Mouse (Mus musculus) stomach, postnatal 0 days (tissue): ENCODE measurements around the gene Ano1. TPM values are rescaled to one million over a fixed set of nuclear protein-coding genes. Genes with fewer than 3 reads are reported as not detected.

ENCODE experiments used
- ATAC-seq: fragments of 200-750 bp; cut with Nextera tagmentation; 2 replicates; pipeline ENCODE4 v1.8.0; 2017; ENCODE audit not compliant: low FRiP score, low TSS enrichment
- DNase-seq: peaks from one replicate; pipeline ENCODE4 v3.0.0-alpha.2; 2016; ENCODE audit warnings: low spot score
- H3K27ac ChIP-seq: fragments of 300-500 bp; sonication (generic); replicated peaks from 2 replicates; pipeline ENCODE4 v1.5.1; 2014; ENCODE audit warnings: mild to moderate bottlenecking, control low read depth
- H3K27me3 ChIP-seq: fragments of 300-500 bp; sonication (generic); 2 replicates; pipeline ENCODE4 v1.6.1; 2014; ENCODE audit warnings: low read length; ENCODE audit not compliant: control insufficient read depth, insufficient read depth
- H3K36me3 ChIP-seq: fragments of 300-500 bp; sonication (generic); 2 replicates; pipeline ENCODE4 v1.6.1; 2014; ENCODE audit warnings: low read length, mixed read lengths; ENCODE audit not compliant: control insufficient read depth, insufficient read depth
- H3K4me1 ChIP-seq: fragments of 300-500 bp; sonication (generic); replicated peaks from 2 replicates; pipeline ENCODE4 v1.6.1; 2014; ENCODE audit warnings: antibody characterized with exemption; ENCODE audit not compliant: control insufficient read depth, insufficient read depth
- H3K4me2 ChIP-seq: fragments of 300-500 bp; sonication (generic); replicated peaks from 2 replicates; pipeline ENCODE4 v1.6.1; 2014; ENCODE audit warnings: low read depth, mild to moderate bottlenecking, control low read depth, moderate library complexity
- H3K4me3 ChIP-seq: fragments of 300-500 bp; sonication (generic); 2 replicates; pipeline ENCODE4 v1.5.1; 2014; ENCODE audit warnings: low read depth, low read length, control low read depth
- H3K9ac ChIP-seq: fragments of 300-500 bp; sonication (generic); 2 replicates; pipeline ENCODE4 v1.6.1; 2014; ENCODE audit warnings: mild to moderate bottlenecking, low read length, control low read depth, mixed read lengths
- H3K9me3 ChIP-seq: fragments of 300-500 bp; sonication (generic); 2 replicates; pipeline ENCODE4 v1.6.1; 2016; ENCODE audit warnings: low read length; ENCODE audit not compliant: control insufficient read depth
- CTCF ChIP-seq: IDR thresholded peaks from 2 replicates; pipeline ENCODE4 v1.5.1; 2016; ENCODE audit warnings: antibody characterized with exemption, low read depth, mild to moderate bottlenecking, moderate library complexity
- EP300 ChIP-seq: optimal IDR thresholded peaks from 2 replicates; pipeline ENCODE3; 2016; ENCODE audit warnings: antibody characterized with exemption
- WGBS: fragments of 180-500 bp; shearing (Covaris S2); extraction: QIAGEN DNeasy Blood & Tissue Kit; methylation state at CpG from one replicate; pipeline ENCODE4 v1.1.7; 2014; 5-methylcytosine and 5-hydroxymethylcytosine counted together
- polyA plus RNA-seq: library from polyadenylated mRNA; unstranded; fragments of >200 nt; fragmentation: Nextera tagmentation; extraction: Ambion mirVana; gene quantifications from 2 replicates; pipeline ENCODE4 v1.2.1, GENCODE M21; 2015

Gene Ano1
- polyA plus RNA-seq, 1 experiment from 2014 or later, result 32.4 TPM

DNA sequence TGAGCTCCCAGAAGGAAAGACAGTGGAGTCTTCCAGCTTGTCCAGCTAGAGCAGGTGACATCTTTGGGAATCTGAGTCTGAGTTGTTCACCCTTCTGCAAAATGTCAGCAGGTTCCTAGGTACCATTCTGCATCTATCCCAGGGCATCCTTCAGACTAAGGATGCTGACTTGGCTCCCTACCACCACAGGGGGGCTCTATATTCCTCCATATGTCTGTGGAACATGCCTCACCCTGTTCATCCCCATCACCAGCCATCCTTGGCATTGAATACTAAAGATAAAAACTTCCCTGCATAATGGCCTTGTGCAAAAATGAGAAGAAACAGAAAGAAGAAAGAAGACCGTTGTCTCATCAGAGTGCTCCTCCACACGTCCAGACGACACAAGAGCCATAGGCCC, 162.3 kb downstream of the Ano1 start:
- peaks cover 6% of the 10 kb centered on the region; the same call in 1 of the 2 replicates for H3K36me3 ChIP-seq
- no peak overlapping the region for H3K4me2 ChIP-seq
- 83% methylated on average over 3 of the region's 3 CpGs for WGBS
- no peak overlapping the region for H3K4me3 ChIP-seq
- no peaks in the 10 kb centered on the region for H3K27me3 ChIP-seq
- no peak overlapping the region for H3K9ac ChIP-seq
- H3K9me3 ChIP-seq, result no peaks in the 10 kb centered on the region
- H3K4me1 ChIP-seq, result no peaks in the 10 kb centered on the region
- ATAC-seq (no peak), DNase-seq (no peak)
- no peak for TF ChIP-seq EP300
- TF ChIP-seq CTCF, result peak; percentile 53
- no peak overlapping the region for H3K27ac ChIP-seq

DNA sequence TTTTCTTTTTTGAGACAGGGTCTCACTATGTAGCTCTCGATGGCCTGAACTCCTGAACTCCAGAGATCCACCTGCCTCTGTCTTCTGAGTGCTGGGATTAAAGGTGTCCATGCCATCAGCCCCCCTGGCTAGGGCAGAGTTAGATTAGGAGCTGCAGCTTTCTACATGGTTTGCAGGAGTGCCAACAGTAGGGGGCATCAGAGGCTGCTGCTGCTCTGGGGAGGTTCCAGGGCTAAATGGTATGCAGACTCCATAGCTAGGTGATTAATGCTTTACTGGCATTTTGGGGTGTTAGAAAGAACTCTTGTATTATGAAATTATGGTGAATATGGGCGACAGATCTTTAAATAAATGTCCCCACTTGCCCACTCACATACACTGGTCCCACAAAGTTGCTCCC, 164.5 kb downstream of the Ano1 start:
- Histone ChIP-seq H3K36me3 (peaks cover 4% of the 10 kb centered on the region; the same call in 1 of the 2 replicates), H3K4me2 (no peak overlapping the region), H3K27me3 (no peaks in the 10 kb centered on the region), H3K9me3 (no peaks in the 10 kb centered on the region), H3K9ac (no peak overlapping the region), H3K4me1 (0 out of 2 replicates have a peak, but pooled peaks cover 2% of the 10 kb centered on the region), H3K4me3 (no peak overlapping the region), H3K27ac (no peak overlapping the region)
- TF ChIP-seq CTCF (peak; percentile 77), EP300 (no peak)
- DNase-seq, result peak; percentile 50
- ATAC-seq, result no peak
- 41% methylated on average over 2 of the region's 2 CpGs for WGBS

GRCm38 (mm10) chr7:144585648-144586047, 166.1 kb downstream of the Ano1 start:
- no peaks in the 10 kb centered on the region for H3K36me3 ChIP-seq
- WGBS, result 19% methylated on average over 6 of the region's 6 CpGs
- H3K4me1 ChIP-seq, result 0 out of 2 replicates have a peak, but pooled peaks cover 5% of the 10 kb centered on the region
- TF ChIP-seq EP300 (no peak), CTCF (peak; percentile 97)
- no peak overlapping the region for H3K4me2 ChIP-seq
- DNase-seq (peak; percentile 77), ATAC-seq (no peak)
- H3K27me3 ChIP-seq, result no peaks in the 10 kb centered on the region
- H3K9ac ChIP-seq, result no peak overlapping the region
- no peak overlapping the region for H3K4me3 ChIP-seq
- H3K27ac ChIP-seq, result no peak overlapping the region
- H3K9me3 ChIP-seq, result no peaks in the 10 kb centered on the region

DNA sequence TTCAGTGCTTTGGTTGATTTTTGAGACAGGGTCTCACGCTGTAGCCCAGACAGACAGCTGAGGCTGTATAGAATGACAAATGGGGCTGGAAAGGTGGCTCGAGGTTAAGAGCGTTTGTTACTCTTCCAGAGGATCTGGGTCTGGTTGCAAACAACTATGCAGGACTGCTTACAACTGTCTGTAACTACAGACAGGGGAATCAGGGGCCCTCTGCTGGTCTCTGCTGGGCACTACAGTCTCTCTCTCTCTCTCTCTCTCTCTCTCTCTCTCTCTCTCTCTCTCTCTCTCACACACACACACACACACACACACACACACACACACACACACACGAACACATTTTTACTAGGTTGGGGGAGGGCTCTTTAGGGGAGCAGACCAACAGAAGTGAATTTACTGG, 168.2 kb downstream of the Ano1 start:
- Histone ChIP-seq H3K9me3 (no peaks in the 10 kb centered on the region), H3K27ac (no peak overlapping the region), H3K9ac (no peak overlapping the region), H3K4me3 (no peak overlapping the region), H3K4me2 (no peak overlapping the region), H3K36me3 (peaks cover 6% of the 10 kb centered on the region; the same call in 1 of the 2 replicates), H3K4me1 (0 out of 2 replicates have a peak, but pooled peaks cover 5% of the 10 kb centered on the region), H3K27me3 (no peaks in the 10 kb centered on the region)
- TF ChIP-seq CTCF, result peak; percentile 78
- TF ChIP-seq EP300, result no peak
- 0% methylated on average over 4 of the region's 4 CpGs for WGBS
- ATAC-seq (no peak), DNase-seq (peak; percentile 70)

DNA sequence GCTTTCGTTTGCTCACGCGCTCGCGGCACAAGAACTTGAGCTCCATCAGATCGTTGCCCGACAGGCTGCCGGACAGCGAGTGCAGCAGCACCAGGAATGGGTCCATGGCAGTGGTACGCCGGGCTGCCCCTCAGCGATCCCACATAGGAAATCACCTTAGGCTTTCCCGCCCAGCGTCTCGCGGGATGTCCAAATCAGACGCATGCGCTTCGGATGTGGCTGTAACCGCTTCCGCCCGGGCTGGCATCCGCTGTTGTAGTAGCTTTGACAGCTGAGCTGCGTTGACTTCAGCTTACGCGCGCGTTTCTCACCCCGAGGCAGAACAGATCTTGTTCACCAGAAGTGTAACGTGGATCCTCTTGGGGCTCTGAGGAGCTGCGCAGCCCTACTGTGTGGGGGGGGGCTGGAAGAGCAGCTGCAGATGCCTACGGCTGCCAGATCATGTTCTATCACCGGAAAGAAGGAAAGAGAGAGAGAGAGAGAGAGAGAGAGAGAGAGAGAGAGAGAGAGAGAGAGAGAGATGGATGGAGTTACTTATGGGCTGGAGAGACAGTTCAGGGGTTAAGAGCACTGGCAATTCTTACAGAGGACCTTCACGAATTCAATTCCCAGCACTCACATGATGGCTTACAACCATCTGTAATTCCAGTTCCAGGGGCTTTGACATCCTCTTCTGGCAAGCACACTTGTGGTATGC, 169.3 kb downstream of the Ano1 start, which contains the start of gene Fadd:
Gene Fadd, minus strand, starts transcription at position 180 of the 697 bp plus-strand sequence.
- Histone ChIP-seq H3K9me3 (no peaks in the 10 kb centered on the region), H3K4me2 (peak within 1 kb of the TSS; percentile 82), H3K9ac (peak within 1 kb of the TSS; percentile 78), H3K27ac (peak within 1 kb of the TSS; percentile 87), H3K4me1 (0 out of 2 replicates have a peak, but pooled peaks cover 5% of the 10 kb centered on the region), H3K4me3 (peak within 1 kb of the TSS; percentile 70), H3K27me3 (no peaks in the 10 kb centered on the region), H3K36me3 (peaks cover 6% of the 10 kb centered on the region; the same call in 1 of the 2 replicates)
- peak; percentile 94 for DNase-seq
- WGBS, result under 1% methylated on average over 34 of the region's 34 CpGs
- TF ChIP-seq CTCF (no peak), EP300 (peak; percentile 87)
- ATAC-seq, result peak; percentile 85
